Mouse (Mus musculus) gonadal fat pad, adult 2 months (tissue): ENCODE data around the gene Tas2r137. TPM values are rescaled to one million over a fixed set of nuclear protein-coding genes. Genes with fewer than 3 reads are reported as not detected.

Experiments
- DNase-seq: peaks from one replicate; pipeline ENCODE4 v3.0.0-alpha.2; 2012; ENCODE audit warnings: low read depth
- polyA plus RNA-seq: library from polyadenylated mRNA; depleted of rRNA; stranded (reverse); fragments of >200 nt; gene quantifications from 2 replicates; pipeline ENCODE4 v1.2.3, GENCODE M21; 2012; rRNA removed

Gene Tas2r137
- polyA plus RNA-seq, result not detected in 2 replicates

DNA sequence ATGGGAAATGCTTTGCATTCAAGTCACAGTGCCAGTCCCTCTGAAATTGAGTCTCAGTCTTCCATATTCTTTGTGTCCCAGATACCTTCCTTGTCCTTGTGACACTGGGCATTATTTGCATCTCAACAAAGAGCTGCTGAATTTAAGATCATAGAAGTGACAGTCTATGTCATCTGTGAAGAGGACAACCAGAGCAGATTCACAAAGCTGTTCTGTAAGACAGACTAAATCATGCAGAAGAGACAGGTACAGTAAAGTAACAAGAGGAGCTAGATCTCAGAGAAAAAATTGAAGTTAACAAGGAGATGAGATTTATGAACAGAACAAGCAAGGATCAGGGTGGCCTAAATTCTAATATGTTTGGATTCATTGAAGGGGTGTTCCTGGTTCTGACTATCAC is at the start of gene Tas2r137:
Gene Tas2r137, plus strand, starts transcription at position 301 of the 400 bp plus-strand sequence.
- no peak for DNase-seq

- DNase-seq, result no peak
These were observed 49.8 kb upstream of the Tas2r137 start for GRCm38 (mm10) chr6:40441276-40441675.

DNA sequence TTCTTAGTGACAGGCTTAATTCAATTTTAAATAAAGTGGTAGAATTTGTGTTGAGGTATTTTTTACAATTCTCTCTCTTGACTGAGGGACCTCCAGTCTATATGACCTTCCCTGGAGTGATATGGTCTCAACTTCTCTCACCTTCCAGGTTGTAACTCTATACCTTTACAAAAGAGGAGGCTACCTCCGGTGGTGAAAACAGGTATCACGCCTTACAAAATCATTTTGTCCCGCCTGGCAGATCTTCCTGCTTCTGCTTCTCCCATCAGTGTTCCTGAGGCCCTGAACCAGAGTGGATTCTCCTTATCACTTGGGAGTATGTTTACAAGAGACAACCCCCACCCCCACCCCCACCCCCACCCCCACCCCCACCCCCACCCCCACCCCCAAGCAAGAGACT is 49.3 kb upstream of the Tas2r137 start:
- DNase-seq, result no peak

- DNase-seq, result no peak
These were observed 47.6 kb upstream of the Tas2r137 start for GRCm38 (mm10) chr6:40443281-40443928.

- DNase-seq, result no peak
These were observed 42.4 kb upstream of the Tas2r137 start for GRCm38 (mm10) chr6:40448626-40449025.

GRCm38 (mm10) chr6:40454436-40455041 is 36.5 kb upstream of the Tas2r137 start:
- no peak for DNase-seq

DNA sequence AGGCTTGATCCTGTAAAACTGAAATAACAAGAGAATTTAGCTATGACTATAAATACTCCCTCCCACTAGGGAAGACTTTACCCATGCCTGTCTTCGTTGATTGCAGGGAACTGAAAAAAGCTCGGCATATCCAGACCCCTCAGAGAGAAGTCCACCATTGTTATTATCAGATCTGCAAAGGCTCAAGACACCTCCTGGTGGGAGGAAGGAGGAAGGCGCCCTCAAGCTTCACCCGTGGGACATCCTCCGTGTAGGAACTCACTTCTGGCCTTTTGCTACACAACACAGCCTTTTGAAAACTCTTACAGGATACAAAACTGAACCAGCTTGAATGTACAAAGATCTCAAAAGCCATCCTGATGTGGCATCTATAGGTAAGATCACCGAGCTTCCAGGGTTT is 25.3 kb upstream of the Tas2r137 start:
- no peak for DNase-seq

DNA sequence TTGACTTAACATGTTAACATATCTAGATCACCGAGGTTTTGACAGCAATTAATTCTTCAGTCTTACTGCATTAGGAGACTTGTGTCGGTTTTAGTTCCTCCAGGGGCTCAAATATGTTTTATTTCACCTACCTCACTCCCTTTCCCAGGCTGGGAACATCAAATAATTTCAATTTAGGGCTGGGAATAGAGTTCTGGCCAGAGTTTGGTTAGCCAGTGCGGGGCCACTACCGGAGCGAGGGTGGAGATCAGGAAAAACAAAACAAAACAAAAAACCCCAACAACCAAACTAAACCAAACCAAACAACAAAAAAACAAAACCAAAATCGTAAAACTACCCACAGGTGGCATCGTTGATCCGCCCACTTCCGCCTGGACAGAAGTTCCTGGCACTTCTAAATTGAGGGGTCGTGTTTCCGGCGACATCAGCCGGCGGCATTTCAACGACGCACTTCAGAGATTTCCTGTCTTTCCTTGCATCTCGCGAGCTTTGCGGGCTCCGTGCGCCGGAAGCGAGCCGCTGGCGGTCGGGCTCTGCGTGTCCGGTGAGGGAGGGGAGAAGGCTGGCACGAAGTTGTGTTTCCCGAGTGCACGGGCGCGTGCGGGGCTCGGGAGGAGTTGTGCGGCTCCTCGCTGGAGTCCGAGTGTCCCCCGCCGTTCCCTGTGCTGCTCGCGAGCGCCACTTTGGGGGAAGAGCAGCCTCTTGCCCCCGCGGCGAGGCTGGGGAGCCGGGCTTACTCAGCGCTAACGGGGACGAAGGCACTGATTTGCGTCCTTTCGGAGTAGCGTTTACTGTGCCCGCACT is 19.9 kb upstream of the Tas2r137 start, which contains the start of gene Ssbp1:
Gene Ssbp1, plus strand, starts transcription at position 437 of the 804 bp plus-strand sequence.
- DNase-seq, result peak; percentile 69

DNA sequence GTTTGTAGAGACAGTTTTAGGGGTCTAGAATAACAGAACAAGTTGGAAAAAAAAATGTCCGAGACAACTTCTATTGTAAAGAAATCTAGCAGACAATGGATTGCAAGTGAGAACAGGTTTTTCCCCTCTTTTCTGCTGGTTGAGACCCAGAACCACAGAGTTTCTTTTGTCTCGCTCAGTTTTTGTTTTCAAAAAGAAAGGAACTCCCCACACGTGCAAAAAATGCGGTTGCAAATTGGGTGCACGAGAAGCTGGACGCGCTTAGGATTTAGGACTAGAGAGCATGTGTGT is 19.4 kb upstream of the Tas2r137 start:
- no peak for DNase-seq

GRCm38 (mm10) chr6:40476132-40476531 is 14.9 kb upstream of the Tas2r137 start:
- DNase-seq, result no peak

DNA sequence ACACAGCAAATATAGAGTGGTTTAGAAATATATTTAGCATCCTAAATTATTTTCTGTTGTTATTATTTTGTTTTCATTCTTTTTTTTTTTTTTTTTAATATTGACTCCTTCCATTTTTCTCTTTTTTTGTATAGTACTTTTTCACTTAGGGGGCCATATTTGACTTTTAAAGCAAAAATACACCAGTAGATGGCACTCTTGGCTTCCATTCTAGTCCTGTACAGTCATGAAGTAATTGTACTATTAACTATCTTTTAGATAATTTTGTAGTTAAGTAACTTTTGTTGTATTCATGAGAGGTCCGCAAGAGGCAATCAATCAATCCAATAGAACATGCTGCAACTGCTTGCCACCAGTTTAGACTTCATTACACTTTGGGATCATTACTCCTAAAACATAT is 11.3 kb upstream of the Tas2r137 start:
- no peak for DNase-seq

- no peak for DNase-seq
These were observed 8.7 kb upstream of the Tas2r137 start for GRCm38 (mm10) chr6:40482318-40482717.

GRCm38 (mm10) chr6:40493229-40493628 is 2.2 kb downstream of the Tas2r137 start, which contains the start of gene Tas2r108:
Tas2r108 (plus strand) TSS chr6:40493529.
- no peak for DNase-seq

- DNase-seq, result no peak
These were observed 28.4 kb downstream of the Tas2r137 start, which contains the start of gene Prss37 for GRCm38 (mm10) chr6:40519408-40519807. Prss37 (minus strand) TSS chr6:40519508.

Other genes starting within 250 kb of the Tas2r137 start
- gene Agk, start 166.1 kb upstream of the Tas2r137 start, polyA plus RNA-seq, result 14.4 and 16.2 TPM in 2 replicates
- gene E330009J07Rik, start 55.1 kb upstream of the Tas2r137 start, polyA plus RNA-seq, result 4.8 and 9.2 TPM in 2 replicates
- gene Wee2, start 52.1 kb upstream of the Tas2r137 start, polyA plus RNA-seq, result 0.23 and 0.94 TPM in 2 replicates
- gene Ssbp1, start 19.9 kb upstream of the Tas2r137 start, polyA plus RNA-seq, result 13.8 and 17.7 TPM in 2 replicates
- gene Tas2r108, start 2.3 kb downstream of the Tas2r137 start, polyA plus RNA-seq, result 0.15 TPM in 1 of 2 replicates, not detected in the other
- gene Prss37, start 28.3 kb downstream of the Tas2r137 start, polyA plus RNA-seq, result 0.24 and 0.90 TPM in 2 replicates
- not detected in 2 replicates for gene Olfr461, start 63.8 kb downstream of the Tas2r137 start, polyA plus RNA-seq
- gene Olfr460, start 78.3 kb downstream of the Tas2r137 start, polyA plus RNA-seq, result not detected in 2 replicates
- 0.75 and 0.84 TPM in 2 replicates for gene Clec5a, start 94.6 kb downstream of the Tas2r137 start, polyA plus RNA-seq
- gene Tas2r138, start 122.1 kb downstream of the Tas2r137 start, polyA plus RNA-seq, result not detected in 2 replicates
- gene Mgam, start 137.6 kb downstream of the Tas2r137 start, polyA plus RNA-seq, result 1.1 TPM in 2 replicates